Mouse (Mus musculus): Measurements from ENCODE around the gene Magea10.

The Magea10 gene

DNA sequence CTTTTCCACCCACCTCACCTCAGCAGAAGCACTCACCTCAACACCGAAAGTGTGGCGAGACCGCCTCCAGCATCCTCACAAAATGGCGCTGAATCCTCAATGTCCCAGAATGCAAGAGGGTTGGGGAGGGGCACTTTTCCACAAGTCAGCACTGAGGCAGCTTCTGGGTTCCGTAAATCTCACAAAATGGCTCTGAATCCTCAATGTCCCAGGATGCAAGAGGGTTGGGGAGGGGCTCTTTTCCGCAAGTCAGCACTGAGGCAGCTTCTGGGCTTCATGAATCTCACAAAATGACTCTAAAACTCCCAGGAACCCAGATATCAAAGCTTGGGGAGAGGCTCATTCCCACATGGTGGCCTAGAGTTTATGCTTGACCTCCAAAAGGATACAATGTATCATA, at the start of gene Magea10:
TSS of gene Magea10 (minus strand) at position 101 of the 400 bp plus-strand sequence.
- DNase-seq (ENCODE audit: low read depth), result no peak

DNA sequence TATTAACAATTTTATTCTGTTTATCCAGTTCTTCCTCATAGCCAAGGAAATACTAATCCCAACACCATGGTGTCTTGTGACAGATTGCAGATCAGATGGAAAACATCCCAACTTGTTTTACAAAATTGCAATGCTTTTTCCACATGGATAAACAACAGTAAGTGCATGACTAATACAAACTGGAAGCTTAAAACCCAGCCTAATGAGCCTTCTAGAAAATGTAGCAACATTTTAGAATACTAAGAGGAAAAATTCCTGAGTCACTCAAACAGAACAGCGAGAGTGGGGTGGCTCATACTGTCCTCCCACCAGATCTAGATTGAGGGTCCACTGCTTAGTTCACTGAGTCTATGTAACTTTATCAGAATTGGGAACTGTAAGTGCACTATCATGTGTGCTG, 4.7 kb downstream of the Magea10 start:
- no peak for DNase-seq (ENCODE audit: low read depth)

All from c-Kit-positive CD71-positive TER-119-negative erythroid progenitor cells, embryonic 14.5 days (primary cell).